Mouse (Mus musculus) intestine, postnatal 0 days (tissue): ENCODE results near the gene Man2a2. TPM values are rescaled to one million over a fixed set of nuclear protein-coding genes. Genes with fewer than 3 reads are reported as not detected.
"Not testable (repeated sequence)": the region's sequence is repeated elsewhere in the genome, so short reads cannot be mapped to it uniquely, and the experiment has no call there.

Source experiments
- ATAC-seq: fragments of 200-750 bp; cut with Nextera tagmentation; 2 replicates; pipeline ENCODE4 v1.8.0; 2017; ENCODE audit warnings: mild to moderate bottlenecking, moderate TSS enrichment, moderate library complexity
- H3K27ac ChIP-seq: fragments of 300-500 bp; sonication (generic); 2 replicates; pipeline ENCODE4 v1.5.1; 2014; ENCODE audit warnings: mild to moderate bottlenecking, low read depth, low read length, moderate library complexity
- H3K27me3 ChIP-seq: fragments of 300-500 bp; sonication (generic); replicated peaks from 2 replicates; pipeline ENCODE4 v1.6.1; 2014; ENCODE audit warnings: low read length, mixed read lengths; ENCODE audit not compliant: control insufficient read depth, insufficient read depth
- H3K36me3 ChIP-seq: fragments of 300-500 bp; sonication (generic); 2 replicates; pipeline ENCODE4 v1.6.1; 2014; ENCODE audit warnings: mild to moderate bottlenecking, moderate library complexity; ENCODE audit not compliant: control insufficient read depth, insufficient read depth
- H3K4me1 ChIP-seq: fragments of 300-500 bp; sonication (generic); replicated peaks from 2 replicates; pipeline ENCODE4 v1.6.1; 2014; ENCODE audit warnings: antibody characterized with exemption, low read length, mixed read lengths; ENCODE audit not compliant: control insufficient read depth, insufficient read depth
- H3K4me2 ChIP-seq: fragments of 300-500 bp; sonication (generic); replicated peaks from 2 replicates; pipeline ENCODE4 v1.6.1; 2014; ENCODE audit warnings: low read depth, mild to moderate bottlenecking, moderate library complexity
- H3K4me3 ChIP-seq: fragments of 300-500 bp; sonication (generic); 2 replicates; pipeline ENCODE4 v1.5.1; 2014; ENCODE audit warnings: low read depth, low read length
- H3K9ac ChIP-seq: fragments of 300-500 bp; sonication (generic); 2 replicates; pipeline ENCODE4 v1.6.1; 2014; ENCODE audit warnings: mild to moderate bottlenecking, low read depth, low read length
- H3K9me3 ChIP-seq: fragments of 300-500 bp; sonication (generic); 2 replicates; pipeline ENCODE4 v1.6.1; 2016; ENCODE audit warnings: mixed run types; ENCODE audit not compliant: control insufficient read depth
- CTCF ChIP-seq: sonication (generic); IDR thresholded peaks from 2 replicates; pipeline ENCODE4 v1.5.1; 2016; ENCODE audit warnings: low read depth, mild to moderate bottlenecking, control low read depth, antibody characterized with exemption, moderate library complexity
- WGBS: fragments of 180-500 bp; shearing (Covaris S2); extraction: QIAGEN DNeasy Blood & Tissue Kit; methylation state at CpG from one replicate; pipeline ENCODE4 v1.1.7; 2014; 5-methylcytosine and 5-hydroxymethylcytosine counted together
- polyA plus RNA-seq: library from polyadenylated mRNA; unstranded; fragments of >200 nt; fragmentation: Nextera tagmentation; extraction: Ambion mirVana; gene quantifications from 2 replicates; pipeline ENCODE4 v1.2.1, GENCODE M21; 2015

The Man2a2 gene
- polyA plus RNA-seq, 1 experiment from 2014 or later: 4.8 TPM

- WGBS: 93% methylated on average over 9 of the region's 9 CpGs
- Histone ChIP-seq H3K4me1 (peaks cover 5% of the 10 kb centered on the region; the same call in 1 of the 2 replicates), H3K9ac (no peak overlapping the region), H3K4me2 (no peak overlapping the region), H3K36me3 (peaks cover 48% of the 10 kb centered on the region), H3K9me3 (no peaks in the 10 kb centered on the region), H3K4me3 (no peak overlapping the region), H3K27me3 (no peaks in the 10 kb centered on the region), H3K27ac (no peak overlapping the region)
- no peak for TF ChIP-seq CTCF
- no peak for ATAC-seq
Observed at GRCm38 (mm10) chr7:80397986-80398385, 26.8 kb upstream of the Man2a2 start.

GRCm38 (mm10) chr7:80396427-80396826, 25.3 kb upstream of the Man2a2 start:
- H3K4me3 ChIP-seq, H3K4me2 ChIP-seq, ATAC-seq, H3K4me1 ChIP-seq, H3K9ac ChIP-seq, H3K27ac ChIP-seq, H3K9me3 ChIP-seq, H3K27me3 ChIP-seq: not testable (repeated sequence)
- TF ChIP-seq CTCF: peak; percentile 56
- H3K36me3 ChIP-seq: peaks cover 62% of the 10 kb centered on the region
- 82% methylated on average over 4 of the region's 4 CpGs for WGBS

- Histone ChIP-seq H3K9ac (no peak overlapping the region), H3K36me3 (peaks cover 81% of the 10 kb centered on the region), H3K4me1 (no peaks in the 10 kb centered on the region), H3K4me3 (no peak overlapping the region), H3K27ac (no peak overlapping the region), H3K27me3 (no peaks in the 10 kb centered on the region), H3K9me3 (no peaks in the 10 kb centered on the region), H3K4me2 (no peak overlapping the region)
- no peak for ATAC-seq
- 0 out of 2 replicates have a peak, but pooled peaks have one; percentile 12 for TF ChIP-seq CTCF
- 75% methylated on average over 4 of the region's 4 CpGs for WGBS
Observed at GRCm38 (mm10) chr7:80394600-80394999, 23.4 kb upstream of the Man2a2 start.

- Histone ChIP-seq H3K9ac (no peak overlapping the region), H3K36me3 (peaks cover 73% of the 10 kb centered on the region), H3K4me2 (no peak overlapping the region), H3K4me3 (no peak overlapping the region), H3K27me3 (no peaks in the 10 kb centered on the region), H3K4me1 (no peaks in the 10 kb centered on the region), H3K9me3 (no peaks in the 10 kb centered on the region), H3K27ac (no peak overlapping the region)
- ATAC-seq: no peak
- 94% methylated on average over 15 of the region's 15 CpGs for WGBS
- TF ChIP-seq CTCF: no peak
Observed at GRCm38 (mm10) chr7:80392119-80392518, 20.9 kb upstream of the Man2a2 start.

GRCm38 (mm10) chr7:80387633-80388543, 16.7 kb upstream of the Man2a2 start, which contains the start of gene Fes:
Fes (minus strand) TSS chr7:80387946.
- Histone ChIP-seq H3K27me3 (no peaks in the 10 kb centered on the region), H3K9me3 (no peaks in the 10 kb centered on the region), H3K4me1 (no peaks in the 10 kb centered on the region), H3K4me3 (peak within 1 kb of the TSS; percentile 30), H3K27ac (peak within 1 kb of the TSS; percentile 77), H3K9ac (peak within 1 kb of the TSS; percentile 60), H3K36me3 (peaks cover 39% of the 10 kb centered on the region), H3K4me2 (peak within 1 kb of the TSS; percentile 61)
- no peak for TF ChIP-seq CTCF
- WGBS: 28% methylated on average over 33 of the region's 33 CpGs
- ATAC-seq: peak; percentile 20

- whole genome bisulfite sequencing: 50% methylated on average over 17 of the region's 17 CpGs
- Histone ChIP-seq H3K4me2 (peak overlapping the region; percentile 61), H3K27me3 (no peaks in the 10 kb centered on the region), H3K4me3 (peak overlapping the region; percentile 30), H3K9me3 (no peaks in the 10 kb centered on the region), H3K27ac (peak overlapping the region; percentile 77), H3K9ac (peak overlapping the region; percentile 60), H3K36me3 (peaks cover 37% of the 10 kb centered on the region), H3K4me1 (no peaks in the 10 kb centered on the region)
- 0 out of 2 replicates have a peak, but pooled peaks have one; percentile 2 for ATAC-seq
- no peak for TF ChIP-seq CTCF
Observed at GRCm38 (mm10) chr7:80387033-80387632, 16.0 kb upstream of the Man2a2 start.
